Mouse (Mus musculus) bone marrow, adult 2 months (tissue): Measurements from ENCODE around the gene Mplkip.

Experiments used
- CTCF ChIP-seq: fragments of 200-500 bp; IDR thresholded peaks from 2 replicates; pipeline ENCODE4 v1.5.1; 2011; ENCODE audit warnings: low read length, control low read depth; ENCODE audit not compliant: control insufficient read depth, insufficient read depth
- POLR2A ChIP-seq: fragments of 200-500 bp; IDR thresholded peaks from 2 replicates; pipeline ENCODE4 v1.6.1; 2011; ENCODE audit warnings: low read depth, mild to moderate bottlenecking, control low read depth, low read length, borderline replicate concordance; ENCODE audit not compliant: control insufficient read depth

DNA sequence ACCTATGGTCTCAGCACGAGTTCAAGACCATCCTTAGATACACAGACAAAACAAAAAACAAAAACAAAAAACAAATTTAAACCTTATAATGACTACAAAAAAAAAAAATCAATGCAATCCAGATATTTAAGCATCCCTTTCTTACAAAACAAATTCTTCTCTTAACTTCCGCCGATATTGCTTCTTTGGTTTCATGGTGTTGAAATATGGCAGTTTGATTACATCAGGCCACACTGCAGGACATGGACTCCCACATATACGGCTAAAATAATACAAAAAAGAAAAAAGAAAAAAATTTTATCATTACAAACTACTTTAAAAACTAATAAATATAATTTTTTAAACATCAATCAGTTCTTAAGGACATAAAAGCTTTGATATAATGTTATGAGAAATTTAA lies 32.9 kb downstream of the Mplkip start:
- TF ChIP-seq CTCF (no peak), POLR2A (no peak)
